Mouse (Mus musculus) regulatory T cell (primary cell): ENCODE data around the gene Cdyl2.

ENCODE experiments used
- in situ Hi-C: fragments of 300-600 bp; cut with MboI, MseI; formaldehyde crosslinking; loops from one replicate; pipeline ENCODE4 v1.15.1; 2025; ENCODE audit warnings: high pct_unique_total_duplicates

The Cdyl2 gene

DNA sequence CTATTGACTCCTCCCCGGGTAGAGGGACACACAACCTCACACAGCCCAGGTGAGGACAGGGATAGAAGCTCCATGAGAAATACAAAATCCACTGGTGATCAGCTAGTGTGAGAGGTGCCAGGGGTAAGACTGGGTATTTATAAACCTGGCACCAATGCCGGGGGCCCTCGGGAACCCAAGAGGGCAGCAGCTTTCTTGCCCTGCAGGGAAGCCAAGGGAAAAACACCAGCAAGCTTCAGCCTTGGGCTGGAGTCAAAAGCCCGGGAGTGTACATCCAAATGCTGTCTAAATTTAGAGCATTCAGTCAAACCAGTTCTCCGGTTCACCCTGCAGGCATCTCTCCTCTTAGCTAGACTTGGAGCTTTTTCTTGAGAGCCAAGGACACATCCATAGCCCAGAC lies 189.9 kb downstream of the Cdyl2 start:
- in situ Hi-C loops: no loop called here

DNA sequence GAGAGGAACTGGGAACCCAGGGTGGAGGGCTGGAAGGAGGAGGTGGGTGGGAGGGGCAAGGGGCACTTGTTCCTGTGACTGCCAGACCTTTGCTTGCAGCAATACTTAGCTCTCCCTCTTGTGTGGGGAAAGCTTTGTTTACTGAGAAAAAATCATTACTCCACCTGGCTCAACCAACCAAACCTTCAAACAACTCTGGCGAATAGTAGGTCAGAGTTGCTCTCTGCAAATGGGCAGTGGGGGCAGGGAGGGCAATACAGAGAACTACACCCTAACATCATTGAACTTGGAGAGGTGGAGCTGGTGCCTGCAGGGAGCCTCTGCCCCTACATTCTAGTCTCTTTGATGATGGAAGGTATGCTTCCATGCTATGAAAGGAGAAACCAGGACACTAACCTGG lies 192.7 kb downstream of the Cdyl2 start:
- in situ Hi-C loops: no loop called here

DNA sequence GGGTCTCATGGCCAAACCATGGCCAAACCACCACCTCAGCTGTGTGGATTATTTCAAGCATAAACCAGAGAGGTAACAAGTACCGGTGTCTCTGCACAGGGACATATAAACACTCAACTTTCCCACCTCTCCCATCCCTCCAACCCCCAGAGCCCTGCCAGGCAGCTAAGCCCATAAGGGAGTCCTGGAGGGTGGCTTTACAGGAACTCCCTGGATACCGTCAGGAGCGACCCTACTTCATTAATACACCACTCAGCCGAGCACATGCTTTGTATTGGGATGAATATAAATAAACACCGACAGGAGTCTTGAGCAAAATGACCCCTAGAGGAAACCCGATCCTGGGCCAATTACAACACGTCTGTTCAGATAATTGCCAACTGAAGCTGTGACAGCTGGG lies 194.0 kb downstream of the Cdyl2 start:
- in situ Hi-C loops: no loop called here

DNA sequence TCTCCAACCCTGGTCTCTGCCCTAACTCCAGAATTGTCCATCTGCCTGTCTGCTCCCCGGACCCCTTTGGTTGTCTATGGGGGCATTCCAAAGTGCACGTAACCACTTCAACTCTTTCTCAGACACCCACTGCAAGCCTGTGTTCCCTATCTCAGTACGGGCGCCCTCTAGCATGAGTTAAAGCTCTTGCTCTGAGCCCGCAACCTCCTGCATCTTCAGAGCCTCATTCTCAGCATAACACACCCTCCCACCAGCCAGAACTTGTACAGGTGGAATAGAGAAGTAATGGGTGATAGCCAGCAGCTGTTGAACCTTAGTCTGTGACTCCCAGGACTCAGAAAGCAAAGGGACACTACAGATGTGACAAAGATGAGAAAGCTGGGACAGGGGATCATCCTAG lies 196.0 kb downstream of the Cdyl2 start:
- in situ Hi-C loops: no loop called here

DNA sequence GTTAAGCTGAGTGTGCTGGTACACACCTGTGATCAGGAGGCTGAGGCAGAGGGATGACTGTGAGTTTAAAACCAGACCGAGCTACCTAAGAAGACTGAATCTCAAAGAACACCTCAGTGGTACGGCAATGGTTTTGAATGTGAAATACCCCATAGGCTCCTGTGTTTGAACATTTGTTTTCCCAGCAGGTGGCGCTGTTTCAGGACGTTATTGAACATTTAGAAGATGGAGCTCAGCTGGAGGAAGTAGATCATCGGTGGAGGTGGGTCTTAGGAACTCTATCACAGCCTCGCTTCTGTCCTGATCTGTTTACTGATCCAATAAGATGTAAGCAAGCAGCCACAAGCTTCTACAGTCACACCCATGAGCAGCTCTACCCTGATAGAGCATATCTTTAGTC lies 199.7 kb downstream of the Cdyl2 start:
- in situ Hi-C loops: no loop called here

DNA sequence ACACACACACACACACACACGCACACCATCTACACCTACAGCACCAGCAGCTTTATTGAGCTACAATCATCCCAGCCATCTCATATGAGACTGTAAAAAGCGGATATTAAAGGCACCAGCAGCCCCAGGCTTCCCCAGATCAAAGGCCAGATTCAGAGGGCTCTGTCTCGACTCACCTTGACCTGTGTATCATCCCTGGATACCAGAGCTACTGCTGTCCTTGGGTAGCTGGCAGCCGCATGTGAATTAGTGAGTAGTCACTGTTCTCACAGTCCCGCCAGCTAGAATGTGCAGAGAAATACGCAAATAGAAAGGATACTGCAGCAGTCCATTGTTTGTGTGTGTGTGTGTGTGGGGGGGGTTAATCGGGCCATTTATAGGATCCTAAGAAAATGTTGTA lies 204.1 kb downstream of the Cdyl2 start:
- in situ Hi-C loops: no loop called here

DNA sequence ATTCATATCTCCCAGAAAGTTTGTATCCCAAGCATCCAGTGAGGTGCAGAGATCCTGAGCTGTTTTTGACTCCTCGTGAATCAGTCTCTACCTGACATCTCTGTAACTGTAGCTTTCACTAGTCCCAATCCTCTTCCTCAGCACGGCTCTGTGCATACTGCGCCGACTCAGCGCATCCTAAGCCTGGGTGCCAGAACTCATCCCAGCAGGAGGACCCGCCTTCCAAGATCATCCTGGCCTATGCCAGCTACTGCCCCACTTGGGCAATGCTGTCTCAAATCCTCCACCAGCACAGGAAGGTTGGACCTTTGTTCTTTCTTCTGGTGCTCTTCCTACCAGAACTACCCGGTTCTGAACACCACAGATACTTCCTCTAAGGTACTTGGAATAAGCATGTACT lies 207.9 kb downstream of the Cdyl2 start:
- in situ Hi-C loops: no loop called here
